Mouse (Mus musculus): ENCODE results near the gene Tcf25.

DNA sequence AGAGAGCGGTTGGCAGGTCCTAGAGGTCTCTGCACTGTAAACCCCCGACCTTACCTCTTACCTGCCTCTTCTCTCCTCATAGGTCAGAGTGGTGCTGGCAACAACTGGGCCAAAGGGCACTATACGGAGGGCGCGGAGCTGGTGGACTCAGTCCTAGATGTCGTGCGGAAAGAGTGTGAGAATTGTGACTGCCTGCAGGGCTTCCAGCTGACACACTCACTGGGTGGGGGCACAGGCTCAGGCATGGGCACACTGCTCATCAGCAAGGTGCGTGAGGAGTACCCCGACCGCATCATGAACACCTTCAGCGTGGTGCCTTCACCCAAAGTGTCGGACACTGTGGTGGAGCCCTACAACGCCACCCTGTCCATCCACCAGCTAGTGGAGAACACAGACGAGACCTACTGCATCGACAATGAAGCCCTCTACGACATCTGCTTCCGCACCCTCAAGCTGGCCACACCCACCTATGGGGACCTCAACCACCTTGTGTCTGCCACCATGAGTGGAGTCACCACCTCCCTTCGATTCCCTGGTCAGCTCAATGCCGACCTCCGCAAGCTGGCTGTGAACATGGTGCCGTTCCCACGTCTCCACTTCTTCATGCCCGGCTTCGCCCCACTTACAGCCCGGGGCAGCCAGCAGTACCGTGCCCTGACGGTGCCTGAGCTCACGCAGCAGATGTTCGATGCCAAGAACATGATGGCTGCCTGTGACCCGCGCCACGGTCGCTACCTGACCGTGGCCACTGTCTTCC, 47.1 kb downstream of the Tcf25 start:
- TF ChIP-seq CTCF (IDR thresholded peaks at IDR 0.05; ENCODE audit: insufficient read depth, low read depth, low read length), result no peak
- no peak for TF ChIP-seq POLR2A (IDR thresholded peaks at IDR 0.05; ENCODE audit: insufficient read depth, low read depth, low read length)

Measured in olfactory bulb, adult 2 months (tissue).